Mouse (Mus musculus): ENCODE measurements at regions not wholly inside any gene's neighbourhood (a gene's known extent, or its start where the extent isn't known, plus 50 kb on each side); places are given as distances from the start of the nearest gene placed in this dataset.
A peak's percentile ranks its signal among the peaks of the same experiment; 100 is the strongest.

GRCm38 (mm10) chr10:20891426-20891825 is 60.9 kb upstream of the Ahi1 start:
- H3K27ac ChIP-seq, result no peak overlapping the region
- H3K4me1 ChIP-seq (replicated peaks), result no peaks in the 10 kb centered on the region
- 40% methylated on average over 6 of the region's 6 CpGs for WGBS
- no peak overlapping the region for H3K9ac ChIP-seq
- no peaks in the 10 kb centered on the region for H3K9me3 ChIP-seq (replicated peaks)
- ATAC-seq (replicated peaks; ENCODE audit: insufficient number of reproducible peaks, insufficient read depth, low FRiP score, low read depth), result no peak
- H3K4me2 ChIP-seq, result no peak overlapping the region
- no peaks in the 10 kb centered on the region for H3K27me3 ChIP-seq
- no peak overlapping the region for H3K4me3 ChIP-seq
- no peaks in the 10 kb centered on the region for H3K36me3 ChIP-seq

GRCm38 (mm10) chr10:20883618-20884017 is 68.7 kb upstream of the Ahi1 start:
- peaks cover 6% of the 10 kb centered on the region for H3K4me1 ChIP-seq (replicated peaks)
- no peak overlapping the region for H3K4me3 ChIP-seq
- no peak for ATAC-seq (replicated peaks; ENCODE audit: insufficient number of reproducible peaks, insufficient read depth, low FRiP score, low read depth)
- H3K27me3 ChIP-seq, result no peaks in the 10 kb centered on the region
- H3K9me3 ChIP-seq (replicated peaks), result no peaks in the 10 kb centered on the region
- WGBS, result 87% methylated on average over 5 of the region's 5 CpGs
- no peak overlapping the region for H3K4me2 ChIP-seq
- H3K27ac ChIP-seq, result no peak overlapping the region
- H3K36me3 ChIP-seq, result no peaks in the 10 kb centered on the region
- H3K9ac ChIP-seq, result no peak overlapping the region

- Histone ChIP-seq H3K36me3 (no peaks in the 10 kb centered on the region), H3K27me3 (no peaks in the 10 kb centered on the region), H3K9me3 (replicated peaks) (no peaks in the 10 kb centered on the region), H3K9ac (no peak overlapping the region), H3K27ac (no peak overlapping the region), H3K4me1 (replicated peaks) (peaks cover 6% of the 10 kb centered on the region), H3K4me3 (no peak overlapping the region), H3K4me2 (no peak overlapping the region)
- WGBS, result 91% methylated on average over 8 of the region's 8 CpGs
- no peak for ATAC-seq (replicated peaks; ENCODE audit: insufficient number of reproducible peaks, insufficient read depth, low FRiP score, low read depth)
Observed at GRCm38 (mm10) chr10:20882599-20882998, 69.7 kb upstream of the Ahi1 start.

DNA sequence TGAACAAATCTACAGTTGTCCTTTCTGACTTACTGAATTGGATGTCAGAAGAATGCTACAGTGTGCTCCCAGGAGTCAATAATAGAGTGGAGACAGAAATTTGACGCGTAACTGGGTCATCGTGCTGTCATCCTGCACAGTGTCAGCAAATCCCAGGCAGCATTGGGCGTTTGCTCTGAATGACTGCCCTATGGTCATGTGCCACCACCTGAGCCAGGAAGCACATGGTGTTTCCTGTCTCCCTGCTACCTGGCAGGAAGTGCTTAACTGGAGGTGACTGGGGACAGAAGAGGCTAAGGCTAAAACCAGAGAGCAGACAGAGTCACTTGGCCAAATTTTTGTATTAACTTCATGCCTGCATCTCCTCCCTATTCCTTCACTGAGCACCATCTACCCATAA is 72.1 kb upstream of the Ahi1 start:
- H3K36me3 ChIP-seq, result no peaks in the 10 kb centered on the region
- no peak for ATAC-seq (replicated peaks; ENCODE audit: insufficient number of reproducible peaks, insufficient read depth, low FRiP score, low read depth)
- H3K4me3 ChIP-seq, result no peak overlapping the region
- H3K4me2 ChIP-seq, result no peak overlapping the region
- H3K27ac ChIP-seq, result no peak overlapping the region
- no peak overlapping the region for H3K9ac ChIP-seq
- H3K9me3 ChIP-seq (replicated peaks), result no peaks in the 10 kb centered on the region
- WGBS, result 89% methylated on average over 4 of the region's 4 CpGs
- H3K27me3 ChIP-seq, result no peaks in the 10 kb centered on the region
- H3K4me1 ChIP-seq (replicated peaks), result peaks cover 6% of the 10 kb centered on the region

- H3K4me1 ChIP-seq (replicated peaks), result peaks cover 6% of the 10 kb centered on the region
- no peaks in the 10 kb centered on the region for H3K36me3 ChIP-seq
- no peaks in the 10 kb centered on the region for H3K9me3 ChIP-seq (replicated peaks)
- 35% methylated on average over 8 of the region's 8 CpGs for WGBS
- no peak overlapping the region for H3K4me2 ChIP-seq
- no peak overlapping the region for H3K27ac ChIP-seq
- no peaks in the 10 kb centered on the region for H3K27me3 ChIP-seq
- H3K9ac ChIP-seq, result no peak overlapping the region
- no peak overlapping the region for H3K4me3 ChIP-seq
- ATAC-seq (replicated peaks; ENCODE audit: insufficient number of reproducible peaks, insufficient read depth, low FRiP score, low read depth), result no peak; the same call in 1 of the 2 replicates
Observed at GRCm38 (mm10) chr10:20879482-20879881, 72.9 kb upstream of the Ahi1 start.

DNA sequence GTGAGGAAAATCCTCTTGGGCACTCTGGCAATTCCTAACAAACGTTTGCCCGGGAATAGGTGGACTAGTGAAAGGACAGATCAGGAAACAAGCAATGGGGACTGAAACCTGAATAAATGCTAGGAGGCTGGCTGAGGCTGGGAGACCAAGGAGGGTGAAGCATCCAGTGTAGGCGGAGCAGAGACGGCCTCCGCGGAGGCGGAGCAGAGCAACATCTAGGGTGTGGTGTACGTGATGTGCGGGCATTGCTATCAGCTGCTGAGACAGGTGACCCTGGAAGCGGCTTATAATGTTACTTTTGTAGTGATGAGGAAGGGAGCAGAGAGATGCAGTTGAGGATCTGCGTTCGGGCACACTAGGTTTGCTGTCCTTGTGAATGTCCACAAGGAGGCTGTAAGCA is 85.3 kb upstream of the Ahi1 start:
- Histone ChIP-seq H3K4me1 (replicated peaks) (no peaks in the 10 kb centered on the region), H3K4me3 (no peak overlapping the region), H3K36me3 (no peaks in the 10 kb centered on the region), H3K9me3 (replicated peaks) (no peaks in the 10 kb centered on the region), H3K27me3 (no peaks in the 10 kb centered on the region), H3K4me2 (no peak overlapping the region), H3K9ac (no peak overlapping the region), H3K27ac (no peak overlapping the region)
- ATAC-seq (replicated peaks; ENCODE audit: insufficient number of reproducible peaks, insufficient read depth, low FRiP score, low read depth), result no peak
- 85% methylated on average over 12 of the region's 12 CpGs for WGBS

GRCm38 (mm10) chr10:20865031-20865430 is 87.3 kb upstream of the Ahi1 start:
- Histone ChIP-seq H3K27ac (no peak overlapping the region), H3K36me3 (no peaks in the 10 kb centered on the region), H3K9me3 (replicated peaks) (no peaks in the 10 kb centered on the region), H3K4me2 (no peak overlapping the region), H3K9ac (no peak overlapping the region), H3K27me3 (no peaks in the 10 kb centered on the region), H3K4me3 (no peak overlapping the region), H3K4me1 (replicated peaks) (no peaks in the 10 kb centered on the region)
- 75% methylated on average over 4 of the region's 4 CpGs for WGBS
- ATAC-seq (replicated peaks; ENCODE audit: insufficient number of reproducible peaks, insufficient read depth, low FRiP score, low read depth), result no peak

- 95% methylated on average over 4 of the region's 4 CpGs for WGBS
- H3K9me3 ChIP-seq (replicated peaks), result no peaks in the 10 kb centered on the region
Observed at GRCm38 (mm10) chr10:20857413-20857812, 94.9 kb upstream of the Ahi1 start.

DNA sequence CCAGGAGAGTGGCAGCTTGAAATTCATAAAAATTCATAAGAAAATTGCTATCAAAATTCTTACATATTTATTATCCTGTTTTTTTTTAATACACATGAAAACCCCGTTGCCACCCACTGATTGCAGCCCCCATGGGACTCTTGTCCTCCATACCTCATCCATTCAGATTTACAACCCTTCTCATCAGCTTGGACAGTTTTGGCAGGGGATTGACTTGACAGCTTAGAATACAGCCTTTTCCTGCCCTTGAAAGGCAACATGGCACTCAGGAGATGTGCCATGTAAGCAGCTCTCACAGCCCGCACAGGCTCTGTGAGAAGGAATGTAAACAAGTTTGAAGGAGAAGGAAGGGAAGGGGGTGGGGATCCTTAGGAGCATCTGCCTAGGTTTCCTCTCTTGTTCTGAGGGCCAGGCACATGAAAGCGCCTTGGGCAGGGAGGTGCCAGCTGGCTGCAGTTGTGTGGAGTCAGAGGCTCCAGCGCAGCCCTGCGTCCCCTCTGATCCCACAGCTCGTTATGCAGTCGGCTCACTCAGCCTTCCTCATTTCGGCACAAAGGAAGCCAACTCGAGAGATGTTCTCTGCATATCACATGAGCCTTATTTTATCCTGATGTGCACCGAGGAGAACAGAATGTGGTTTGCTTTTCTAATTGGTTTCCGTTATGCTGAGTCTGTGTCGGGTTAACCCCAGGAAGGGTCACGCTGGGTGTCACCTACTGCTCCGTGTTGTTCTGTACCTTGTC is 97.6 kb upstream of the Ahi1 start:
- Histone ChIP-seq H3K27ac (no peak overlapping the region), H3K27me3 (no peaks in the 10 kb centered on the region), H3K4me3 (0 out of 2 replicates have a peak overlapping the region, but pooled peaks have one; percentile 4), H3K9me3 (replicated peaks) (no peaks in the 10 kb centered on the region), H3K4me1 (replicated peaks) (peaks cover 10% of the 10 kb centered on the region), H3K4me2 (peak overlapping the region; percentile 49), H3K9ac (peak overlapping the region; percentile 38; the same call in 1 of the 2 replicates), H3K36me3 (no peaks in the 10 kb centered on the region)
- 23% methylated on average over 14 of the region's 14 CpGs for WGBS
- ATAC-seq (replicated peaks; ENCODE audit: insufficient number of reproducible peaks, insufficient read depth, low FRiP score, low read depth), result no peak

More at GRCm38 (mm10) chr10:20857413-20857812, 94.9 kb upstream of the Ahi1 start:
- Histone ChIP-seq H3K36me3 (no peaks in the 10 kb centered on the region), H3K9ac (no peak overlapping the region), H3K4me2 (no peak overlapping the region), H3K4me3 (no peak overlapping the region), H3K4me1 (replicated peaks) (peaks cover 7% of the 10 kb centered on the region), H3K27me3 (no peaks in the 10 kb centered on the region), H3K27ac (no peak overlapping the region)
- ATAC-seq (replicated peaks; ENCODE audit: insufficient number of reproducible peaks, insufficient read depth, low FRiP score, low read depth), result no peak

DNA sequence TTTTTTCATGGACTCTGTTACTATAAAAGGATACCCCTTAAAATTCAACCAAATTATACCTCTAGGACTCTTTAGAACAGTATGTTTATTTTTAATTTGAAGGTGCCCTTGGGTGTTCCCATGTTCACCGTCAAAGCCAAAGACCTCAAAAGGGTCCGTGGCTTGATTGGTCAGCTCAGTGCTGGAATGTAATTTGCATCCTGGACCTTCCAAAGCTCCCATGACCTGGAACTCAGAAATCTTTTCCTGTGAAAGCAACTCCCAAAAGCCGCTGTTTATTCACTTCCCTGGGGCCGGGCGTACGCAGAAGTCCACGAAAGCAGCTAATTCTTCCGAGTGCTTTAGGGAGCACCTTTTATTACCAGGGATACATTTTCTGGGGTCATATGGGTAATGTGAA is 105.1 kb upstream of the Ahi1 start:
- no peak for ATAC-seq (replicated peaks; ENCODE audit: insufficient number of reproducible peaks, insufficient read depth, low FRiP score, low read depth)
- no peak overlapping the region for H3K4me3 ChIP-seq
- no peaks in the 10 kb centered on the region for H3K9me3 ChIP-seq (replicated peaks)
- H3K4me1 ChIP-seq (replicated peaks), result peaks cover 11% of the 10 kb centered on the region
- H3K4me2 ChIP-seq, result no peak overlapping the region
- 75% methylated on average over 8 of the region's 8 CpGs for WGBS
- no peak overlapping the region for H3K9ac ChIP-seq
- H3K27ac ChIP-seq, result no peak overlapping the region
- no peaks in the 10 kb centered on the region for H3K27me3 ChIP-seq
- no peaks in the 10 kb centered on the region for H3K36me3 ChIP-seq

DNA sequence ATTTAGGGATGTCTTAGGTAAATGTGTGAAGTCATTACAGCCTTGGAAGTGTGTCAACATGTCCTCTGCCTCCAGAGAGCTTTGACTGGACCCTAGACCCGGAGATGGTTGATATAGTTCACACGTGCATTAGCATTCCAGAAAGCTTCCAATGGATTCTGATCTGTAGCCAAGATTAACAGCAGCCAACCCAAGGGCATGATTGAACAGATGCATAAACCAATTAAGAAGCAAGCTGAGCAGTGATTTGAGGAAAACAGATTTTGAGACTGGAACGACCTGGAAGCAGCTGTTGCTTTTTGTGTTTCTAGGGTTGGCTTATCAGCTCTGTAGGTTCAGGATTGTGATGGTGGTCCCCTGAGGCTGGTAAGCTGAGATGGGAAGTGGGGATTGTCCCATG is 109.1 kb upstream of the Ahi1 start:
- Histone ChIP-seq H3K27ac (no peak overlapping the region), H3K4me1 (replicated peaks) (peaks cover 8% of the 10 kb centered on the region), H3K9me3 (replicated peaks) (no peaks in the 10 kb centered on the region), H3K9ac (no peak overlapping the region), H3K4me3 (no peak overlapping the region), H3K36me3 (no peaks in the 10 kb centered on the region), H3K27me3 (no peaks in the 10 kb centered on the region), H3K4me2 (no peak overlapping the region)
- WGBS, result 60% methylated on average over 3 of the region's 3 CpGs
- no peak for ATAC-seq (replicated peaks; ENCODE audit: insufficient number of reproducible peaks, insufficient read depth, low FRiP score, low read depth)

- H3K4me3 ChIP-seq, result no peak overlapping the region
- no peak overlapping the region for H3K27ac ChIP-seq
- H3K4me1 ChIP-seq (replicated peaks), result peaks cover 8% of the 10 kb centered on the region
- H3K36me3 ChIP-seq, result no peaks in the 10 kb centered on the region
- H3K27me3 ChIP-seq, result no peaks in the 10 kb centered on the region
- 81% methylated on average over 1 of the region's 1 CpGs for WGBS
- H3K4me2 ChIP-seq, result no peak overlapping the region
- H3K9ac ChIP-seq, result no peak overlapping the region
- H3K9me3 ChIP-seq (replicated peaks), result no peaks in the 10 kb centered on the region
- ATAC-seq (replicated peaks; ENCODE audit: insufficient number of reproducible peaks, insufficient read depth, low FRiP score, low read depth), result no peak
Observed at GRCm38 (mm10) chr10:20842131-20842530, 110.2 kb upstream of the Ahi1 start.
